Mouse (Mus musculus) thymus, postnatal 10 days (tissue): ENCODE measurements around the gene Slc35g2.

Source experiments
- DNase-seq, 2 experiments: peaks; one replicate each; pipeline ENCODE4 v3.0.0; 2021; ENCODE audit warnings: low spot score in 2 of 2

Gene Slc35g2

DNA sequence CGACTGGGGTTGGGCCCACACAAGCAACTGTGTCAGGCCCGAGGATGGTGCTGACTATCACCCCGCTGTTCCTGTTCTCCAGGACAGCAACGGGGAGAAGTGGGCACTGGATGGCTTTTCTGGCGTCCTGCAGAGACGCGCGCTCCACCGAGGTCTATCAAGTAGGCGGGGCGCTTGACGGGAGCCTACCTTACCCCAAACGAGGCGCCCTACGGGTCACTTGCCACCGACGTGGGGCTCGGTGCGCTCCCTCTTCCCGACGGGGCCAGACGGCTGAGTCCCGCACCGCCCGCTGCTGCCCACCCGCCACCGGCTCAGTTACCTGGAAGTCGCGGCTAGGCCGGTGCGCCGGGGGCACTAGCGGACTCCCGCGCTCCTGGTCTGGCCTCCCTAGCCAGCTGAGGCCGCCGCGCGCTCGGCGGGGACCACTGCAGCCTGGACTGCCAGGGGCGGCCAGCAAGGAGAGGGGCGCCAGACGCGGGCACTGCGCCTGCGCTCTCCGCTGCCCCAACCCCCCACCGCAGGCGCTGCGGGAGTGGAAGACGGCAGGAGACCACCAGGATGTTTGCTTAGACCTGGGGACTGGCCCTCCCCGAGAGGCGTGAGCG is at the start of gene Slc35g2:
Slc35g2 (minus strand) TSS at position 465 of the 608 bp plus-strand sequence.
- DNase-seq = no peak

GRCm38 (mm10) chr9:100616947-100617346 is 46.1 kb upstream of the Slc35g2 start:
- no peak for DNase-seq

DNA sequence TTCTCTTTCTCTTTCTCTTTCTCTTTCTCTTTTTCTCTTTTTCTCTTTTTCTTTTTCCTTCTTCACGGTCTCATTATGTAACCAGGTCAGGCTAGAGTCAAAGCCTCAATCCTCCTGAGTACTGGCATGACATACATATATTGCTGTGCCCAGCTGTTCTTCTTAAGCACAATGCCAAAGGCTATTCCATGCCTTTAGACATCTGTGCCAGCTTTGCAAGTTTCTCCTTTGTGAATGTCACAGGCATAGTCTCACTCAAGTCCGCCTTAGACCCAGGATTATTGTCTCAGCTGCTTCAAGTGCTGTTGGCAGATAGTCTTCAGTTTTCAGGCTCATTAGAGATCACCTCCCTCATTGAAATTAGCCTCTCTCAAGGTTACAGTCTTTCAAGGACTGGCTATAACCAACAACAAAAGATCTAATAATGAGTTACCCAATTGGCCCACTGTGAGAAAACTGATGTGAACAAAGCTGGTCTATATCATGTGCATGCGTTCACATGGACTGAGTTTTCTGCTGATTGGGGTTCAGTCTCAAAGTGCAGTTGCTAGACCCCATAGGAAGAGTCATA is 42.7 kb upstream of the Slc35g2 start:
- no peak for DNase-seq

DNA sequence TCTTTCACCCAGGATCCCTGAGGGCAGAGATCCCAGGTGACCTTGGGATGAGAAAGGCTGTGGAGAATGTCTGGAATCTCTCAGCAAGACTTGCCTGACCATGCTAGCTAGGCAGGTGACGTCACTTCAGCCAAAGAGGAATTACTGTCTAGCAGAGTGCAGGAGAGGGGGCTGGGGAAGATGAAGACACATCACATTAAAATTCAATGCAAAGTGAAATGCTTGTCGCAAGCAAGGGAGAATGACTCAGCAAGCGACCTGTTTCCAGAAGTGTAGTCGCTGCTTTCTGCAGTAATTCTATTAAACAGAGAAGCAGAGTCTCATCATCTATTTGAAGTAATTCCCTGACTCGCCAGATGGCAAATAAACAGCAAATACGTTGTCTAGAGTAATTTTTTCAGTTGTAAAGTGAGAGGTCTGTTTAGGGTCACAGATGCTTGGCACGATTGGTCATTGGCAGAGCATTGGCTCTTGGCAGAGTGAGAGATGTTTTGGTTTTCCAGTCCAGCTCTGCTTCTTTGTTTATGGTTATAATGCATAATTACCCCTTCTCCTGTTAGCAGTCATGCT is 35.2 kb upstream of the Slc35g2 start:
- no peak for DNase-seq

DNA sequence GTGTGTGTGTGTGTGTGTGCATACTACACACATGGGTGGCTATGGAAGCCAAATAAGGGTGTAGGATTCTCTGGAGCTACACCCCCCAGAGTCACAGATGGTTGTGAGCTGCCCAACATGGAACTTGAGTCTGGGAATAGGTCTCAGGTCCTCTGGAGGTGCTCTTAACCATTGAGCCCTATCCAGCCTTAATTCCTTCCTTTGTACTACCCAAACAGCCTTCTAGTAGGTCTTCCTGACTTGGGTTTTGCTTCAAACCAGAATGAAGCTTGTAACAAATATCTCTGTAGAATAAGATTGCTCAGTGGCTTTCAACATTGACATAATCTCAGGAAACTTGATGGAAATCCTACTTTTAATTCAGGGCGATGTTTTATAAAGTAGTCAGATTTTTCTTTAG is 34.6 kb upstream of the Slc35g2 start:
- DNase-seq = no peak

DNA sequence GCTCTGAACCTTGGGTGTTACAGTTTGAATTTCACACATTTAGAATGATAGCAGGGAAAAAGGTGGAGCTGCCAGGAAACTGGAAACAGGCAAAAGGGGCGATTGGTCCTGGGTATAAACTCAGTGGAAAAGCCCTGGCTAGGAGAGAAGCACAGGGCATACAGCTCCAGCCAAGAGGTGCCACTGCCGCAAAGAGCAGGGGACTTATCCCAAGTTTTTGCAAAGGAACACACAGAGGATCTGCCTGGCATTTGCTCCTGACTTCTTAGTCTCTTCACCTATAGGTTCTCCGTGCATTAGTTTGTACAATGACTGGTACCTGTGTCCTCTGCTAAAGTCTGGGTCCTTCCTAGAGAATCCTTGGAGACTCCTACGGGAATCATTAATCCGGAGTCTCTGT is 32.3 kb upstream of the Slc35g2 start:
- no peak for DNase-seq

DNA sequence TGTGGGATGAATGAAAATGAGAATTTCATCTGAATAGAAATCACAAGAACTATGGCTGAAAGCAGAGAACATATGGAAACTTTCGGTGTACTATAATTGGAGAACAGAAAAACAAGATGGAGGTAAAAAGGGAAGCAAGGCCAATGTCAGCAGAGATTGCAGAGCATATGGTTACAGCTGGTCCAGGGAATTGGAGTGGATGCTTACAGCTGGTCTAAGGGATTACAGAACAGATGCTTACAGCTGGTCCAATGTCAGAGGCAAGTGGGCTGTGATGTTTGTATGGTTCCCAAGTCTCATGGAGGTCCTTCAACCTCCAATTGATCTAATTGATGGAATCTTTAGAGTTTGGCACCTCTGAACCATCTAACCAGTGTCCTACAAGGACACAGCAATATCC is 31.2 kb upstream of the Slc35g2 start:
- no peak for DNase-seq

DNA sequence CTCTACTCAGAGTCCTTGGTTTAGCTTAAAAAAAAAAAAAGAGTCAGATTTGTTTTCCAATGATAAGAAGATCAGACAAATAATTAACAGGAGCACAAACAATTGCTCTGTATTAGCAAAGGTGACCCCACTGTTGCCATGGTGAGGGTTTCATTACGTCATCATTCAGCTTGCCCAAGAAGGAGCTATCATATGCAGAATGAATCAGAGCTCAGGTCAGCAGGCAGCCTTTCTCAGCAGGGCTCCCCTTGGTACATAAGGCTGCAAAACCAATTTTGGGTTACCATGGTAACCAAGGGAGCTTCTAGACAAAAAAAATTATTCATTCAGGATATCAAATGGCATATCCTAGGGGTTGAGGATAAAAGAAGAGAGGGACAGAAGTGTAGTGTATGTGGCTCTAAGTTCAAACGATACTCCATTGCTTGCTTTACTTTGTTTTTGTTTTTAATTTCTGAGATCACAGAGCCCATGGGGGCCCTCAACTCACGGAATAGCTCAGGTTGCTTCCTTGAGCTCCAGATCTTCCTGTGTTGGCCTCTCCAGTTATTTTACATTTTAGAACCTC is 29.0 kb upstream of the Slc35g2 start:
- DNase-seq = no peak

DNA sequence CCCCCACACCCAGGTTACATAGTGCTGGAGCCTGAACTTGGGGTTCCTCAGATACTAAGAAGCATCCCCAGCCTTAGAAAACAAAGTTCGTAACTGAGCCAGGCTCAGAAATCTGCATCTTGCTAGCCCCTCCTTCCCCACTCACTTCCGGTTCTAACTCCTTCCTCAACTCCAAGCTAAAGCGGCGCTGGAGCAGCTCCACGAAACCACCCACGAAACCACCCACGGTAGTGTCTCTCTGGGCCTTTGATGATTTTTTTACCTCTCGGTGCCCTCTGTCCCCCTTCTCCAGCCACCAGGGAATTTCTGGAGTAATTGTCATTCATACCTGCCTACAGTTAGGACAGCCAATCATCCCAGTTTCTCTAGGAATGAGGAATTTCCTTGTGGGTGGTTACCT is 26.7 kb upstream of the Slc35g2 start, which contains the start of gene Stag1:
Stag1 (plus strand) TSS at position 253 of the 400 bp plus-strand sequence.
- no peak for DNase-seq

- DNase-seq = no peak
These were observed 25.4 kb upstream of the Slc35g2 start for GRCm38 (mm10) chr9:100596317-100596716.

GRCm38 (mm10) chr9:100590462-100590861 is 19.6 kb upstream of the Slc35g2 start:
- no peak for DNase-seq

GRCm38 (mm10) chr9:100584031-100584430 is 13.1 kb upstream of the Slc35g2 start:
- no peak for DNase-seq

DNA sequence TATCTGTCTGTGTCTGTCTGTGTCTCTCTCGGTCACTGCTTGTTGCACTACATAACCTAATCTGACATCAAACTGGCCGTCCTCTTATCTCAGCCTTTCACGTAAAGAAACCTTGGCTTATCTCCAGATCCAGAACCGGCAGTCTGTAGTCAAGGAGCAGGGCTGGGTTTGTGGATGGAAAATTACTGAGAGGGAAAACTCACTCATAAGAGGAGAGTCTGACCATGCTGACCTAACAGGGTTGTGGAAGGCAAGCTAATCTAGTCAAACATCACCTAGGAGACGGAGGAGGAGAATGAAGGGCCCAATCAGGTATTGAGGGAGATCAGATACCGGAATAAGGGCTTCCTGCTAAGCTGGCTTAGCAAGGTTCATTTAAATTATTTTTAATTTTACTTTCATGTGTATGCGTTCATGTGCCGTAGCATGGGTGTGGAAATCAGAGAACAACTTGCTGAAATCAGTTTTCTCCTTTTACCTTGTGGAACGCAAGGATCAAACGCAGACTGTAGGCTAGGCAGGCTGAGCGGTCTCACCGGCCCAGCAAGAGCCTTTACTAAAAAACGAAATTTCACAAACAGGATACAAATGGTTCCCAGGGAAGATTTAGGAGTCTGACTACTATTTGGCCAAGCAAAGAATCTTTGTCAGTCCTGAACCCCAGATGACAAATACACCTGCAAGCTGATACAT is 12.1 kb upstream of the Slc35g2 start:
- no peak for DNase-seq

DNA sequence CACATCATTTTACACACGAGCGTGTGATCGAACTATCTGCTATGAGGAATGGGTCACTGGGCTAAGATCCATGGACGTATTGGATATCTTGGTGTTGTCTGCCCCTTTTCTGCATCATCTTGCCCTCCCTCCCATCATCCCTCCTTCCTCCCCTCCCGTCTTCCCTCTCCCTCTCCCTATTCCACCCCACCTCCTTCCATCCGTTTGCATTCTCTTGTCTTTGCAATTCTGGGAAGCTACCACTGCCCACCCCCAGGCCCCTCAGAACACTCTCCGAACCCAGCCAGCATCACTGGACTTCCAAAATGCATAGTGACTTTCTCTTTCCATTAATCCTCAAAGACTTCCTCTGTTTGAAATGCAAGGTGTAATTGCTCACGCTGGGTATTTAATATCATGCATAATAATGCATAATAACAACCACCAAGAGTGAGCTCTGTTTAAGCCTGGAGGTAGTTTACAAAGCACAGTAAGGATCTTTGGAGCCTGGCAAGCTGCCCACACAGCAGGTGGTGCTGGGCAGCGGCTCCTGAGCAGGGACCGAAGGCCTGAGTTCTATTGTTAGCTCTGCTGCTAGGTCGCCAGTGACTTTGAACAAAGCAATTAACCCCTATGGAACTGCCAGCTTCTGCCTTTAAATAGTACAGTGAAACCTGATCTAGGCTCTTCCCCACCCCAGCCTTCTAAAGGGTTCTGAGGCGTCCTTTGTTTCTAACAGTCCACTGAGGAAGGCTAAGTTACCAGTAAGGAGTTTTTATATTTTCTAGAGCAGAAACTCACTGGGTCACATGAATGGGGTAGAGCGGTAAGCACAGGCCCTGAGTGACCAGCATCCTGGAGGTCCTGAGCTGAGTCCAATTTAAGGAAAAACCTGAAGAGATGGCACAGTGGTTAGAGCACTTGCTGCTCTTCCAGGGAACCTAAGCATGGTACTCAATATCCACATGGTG is 10.9 kb upstream of the Slc35g2 start:
- DNase-seq = no peak

DNA sequence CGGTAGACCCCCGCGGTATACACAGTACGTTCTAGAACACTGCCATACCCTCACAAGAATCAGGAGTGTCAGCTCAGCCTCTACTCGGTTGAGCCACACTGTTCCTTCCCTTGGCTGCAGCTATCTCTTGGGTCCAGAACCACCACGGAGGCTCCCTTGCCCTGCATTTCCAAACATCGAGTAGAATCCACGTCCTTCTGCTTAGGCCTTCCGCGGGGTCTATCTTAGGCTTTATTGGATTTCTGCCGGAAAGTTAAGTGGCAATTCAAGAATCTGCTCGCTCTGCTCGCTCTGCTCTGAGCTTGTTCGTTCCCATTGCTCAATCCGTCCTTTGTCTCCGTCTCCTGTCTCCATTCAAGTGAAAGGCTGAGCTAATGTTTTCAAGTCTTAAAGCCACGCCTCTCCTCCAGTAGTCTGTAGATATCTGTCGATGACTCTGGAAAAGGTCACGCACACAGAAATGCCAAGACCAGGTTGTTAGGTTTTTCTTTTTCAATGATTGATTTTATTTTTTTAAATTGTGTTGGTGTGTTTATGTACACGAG is 9.4 kb upstream of the Slc35g2 start:
- DNase-seq = no peak

- DNase-seq = no peak
These were observed 3.1 kb upstream of the Slc35g2 start for GRCm38 (mm10) chr9:100573942-100574341.

DNA sequence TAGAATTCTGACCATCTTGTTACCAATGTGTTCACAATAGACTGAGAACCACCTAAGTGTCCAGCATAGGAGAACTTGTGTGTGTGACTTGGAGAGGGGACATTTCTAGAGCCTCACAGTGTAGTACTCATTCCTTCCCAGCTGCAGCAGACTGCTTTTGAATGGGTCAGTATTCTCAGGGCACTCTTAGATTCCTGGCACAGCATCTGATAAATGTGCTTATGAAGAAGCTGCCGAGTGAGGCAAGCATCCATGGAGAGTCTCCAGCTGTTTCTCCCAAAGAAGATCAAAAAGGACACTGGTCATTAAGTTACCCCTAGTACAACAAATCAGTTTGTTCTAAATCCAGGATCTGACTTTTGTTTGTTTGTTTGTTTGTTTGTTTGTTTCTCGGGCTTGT is 2.4 kb upstream of the Slc35g2 start:
- DNase-seq = no peak

GRCm38 (mm10) chr9:100571511-100571910 is 621 bp upstream of the Slc35g2 start:
- no peak for DNase-seq

DNA sequence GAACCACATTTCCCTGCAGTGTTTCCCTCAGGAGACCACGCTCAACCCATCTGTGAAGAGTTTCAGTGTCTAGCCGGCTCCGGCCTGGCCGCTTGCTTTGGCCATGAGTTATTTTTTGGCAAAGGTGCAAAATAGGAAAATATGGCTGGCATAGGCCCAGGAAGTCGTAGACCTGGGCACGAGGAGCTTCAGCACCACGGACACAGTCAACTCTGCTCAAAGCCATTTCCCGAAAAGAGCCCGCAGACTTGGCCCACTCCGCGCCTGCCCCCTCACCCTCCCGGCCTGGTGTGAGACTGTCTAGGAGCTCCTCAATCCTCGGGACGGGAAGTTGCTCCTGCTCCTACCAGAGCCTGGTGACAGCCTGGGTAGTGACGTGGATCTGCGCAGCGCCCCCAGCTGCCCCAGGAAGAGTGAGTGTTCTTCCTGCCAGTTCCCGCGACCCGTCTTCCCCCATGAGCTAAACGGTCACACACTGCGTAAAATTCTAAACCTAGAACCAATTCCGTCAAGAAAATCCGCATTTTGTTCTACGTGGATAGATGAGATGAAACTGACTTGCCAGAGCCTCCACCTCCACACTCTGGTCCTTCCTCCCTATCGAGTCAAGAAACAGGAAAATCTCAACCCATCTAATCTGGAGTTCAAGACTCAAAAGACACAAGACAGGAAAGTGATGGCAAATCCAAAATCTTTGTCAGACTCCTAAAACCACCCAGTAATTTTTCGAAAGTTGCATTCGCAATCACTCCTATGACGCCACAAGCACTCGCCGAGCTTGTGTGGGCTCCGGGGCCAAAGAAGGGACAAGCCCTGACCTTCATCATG is 878 bp downstream of the Slc35g2 start:
- DNase-seq = peak in 1 of 2 experiments; percentile 12

DNA sequence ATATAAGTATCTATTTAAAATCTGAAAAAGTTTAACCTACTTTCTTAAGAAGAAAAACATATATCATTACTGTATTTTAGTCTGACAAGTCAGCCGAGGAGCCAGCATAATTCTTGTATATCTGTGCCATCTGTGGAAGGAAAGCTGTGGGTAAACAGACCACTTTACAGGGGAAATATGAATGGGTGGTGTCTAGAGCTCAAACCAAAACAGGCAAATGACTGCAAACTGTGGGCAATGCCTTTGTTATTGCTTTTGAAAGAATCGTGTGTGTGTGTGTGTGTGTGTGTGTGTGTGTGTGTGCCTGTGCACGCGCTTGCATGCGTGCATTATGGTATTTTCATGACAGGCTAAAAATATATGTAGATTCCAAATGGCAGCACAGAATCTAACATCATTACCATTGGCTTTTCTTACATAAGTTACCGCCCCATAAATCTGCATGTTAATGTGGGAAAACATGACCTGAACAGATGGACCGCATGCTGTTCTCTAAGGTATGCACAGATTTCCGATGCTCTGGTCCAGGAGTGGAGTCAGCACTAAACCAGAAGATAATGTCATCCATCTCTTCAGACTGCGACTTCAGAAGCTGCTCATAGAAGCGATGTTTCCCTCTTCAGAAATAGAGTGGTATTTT is 10.5 kb downstream of the Slc35g2 start:
- no peak for DNase-seq
